Mouse (Mus musculus) forebrain, embryonic 10.5 days (tissue): ENCODE data around the gene Gprin2. TPM values are rescaled to one million over a fixed set of nuclear protein-coding genes. Genes with fewer than 3 reads are reported as not detected.

Experiments
- DNase-seq: peaks from one replicate; pipeline ENCODE4 v3.0.0-alpha.2; 2017; ENCODE audit warnings: low spot score; ENCODE audit errors: extremely low spot score
- H3K27ac ChIP-seq: fragments of 300-500 bp; sonication (generic); 2 replicates; pipeline ENCODE4 v1.5.1; 2016; ENCODE audit warnings: mild to moderate bottlenecking
- H3K27me3 ChIP-seq: fragments of 300-500 bp; sonication (generic); 2 replicates; pipeline ENCODE4 v1.6.1; 2016; ENCODE audit warnings: mild to moderate bottlenecking; ENCODE audit not compliant: poor library complexity, severe bottlenecking
- H3K36me3 ChIP-seq: fragments of 300-500 bp; sonication (generic); replicated peaks from 2 replicates; pipeline ENCODE4 v1.6.1; 2016; ENCODE audit warnings: mild to moderate bottlenecking, moderate library complexity
- H3K4me1 ChIP-seq: fragments of 300-500 bp; sonication (generic); 2 replicates; pipeline ENCODE4 v1.6.1; 2016
- H3K4me3 ChIP-seq: fragments of 300-500 bp; sonication (generic); 2 replicates; pipeline ENCODE4 v1.5.1; 2016; ENCODE audit warnings: mild to moderate bottlenecking, moderate library complexity
- H3K9me3 ChIP-seq: fragments of 300-500 bp; sonication (generic); 2 replicates; pipeline ENCODE4 v1.6.1; 2016; ENCODE audit warnings: mild to moderate bottlenecking, moderate library complexity
- WGBS: fragments of 180-500 bp; shearing (Covaris S2); methylation state at CpG from one replicate; pipeline ENCODE4 v1.1.7; 2016; 5-methylcytosine and 5-hydroxymethylcytosine counted together
- polyA plus RNA-seq: library from polyadenylated mRNA; unstranded; fragments of >200 nt; fragmentation: Nextera tagmentation; extraction: Ambion mirVana; gene quantifications from 2 replicates; pipeline ENCODE4 v1.2.1, GENCODE M21; 2016

Gprin2 gene
- polyA plus RNA-seq, 1 experiment from 2014 or later, result 0.33 TPM

DNA sequence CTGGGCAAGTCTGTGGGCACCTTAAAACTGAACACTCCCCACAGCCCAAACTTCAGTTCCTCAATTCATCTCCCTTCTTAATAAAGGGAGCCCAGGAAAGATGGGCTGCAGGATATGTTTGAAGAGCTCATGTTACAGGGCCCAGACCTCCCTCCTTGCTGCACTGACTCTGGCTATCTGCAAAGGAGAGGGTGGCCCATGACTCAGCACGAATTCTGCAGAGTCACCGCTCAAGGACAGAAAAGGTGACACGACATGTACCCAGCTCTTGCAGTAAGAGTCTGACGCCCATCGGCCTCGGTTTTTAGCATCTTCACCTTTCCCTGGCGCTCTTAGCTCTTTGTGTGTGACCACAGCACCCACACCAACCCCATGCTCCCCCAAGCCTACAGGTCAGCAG lies 11.1 kb downstream of the Gprin2 start:
- WGBS, result 80% methylated on average over 7 of the region's 7 CpGs
- H3K27ac ChIP-seq, result no peak overlapping the region
- no peaks in the 10 kb centered on the region for H3K36me3 ChIP-seq
- H3K4me3 ChIP-seq, result no peak overlapping the region
- H3K27me3 ChIP-seq, result no peaks in the 10 kb centered on the region; the same call in 1 of the 2 replicates
- H3K4me1 ChIP-seq, result no peaks in the 10 kb centered on the region
- no peaks in the 10 kb centered on the region for H3K9me3 ChIP-seq
- DNase-seq, result no peak

DNA sequence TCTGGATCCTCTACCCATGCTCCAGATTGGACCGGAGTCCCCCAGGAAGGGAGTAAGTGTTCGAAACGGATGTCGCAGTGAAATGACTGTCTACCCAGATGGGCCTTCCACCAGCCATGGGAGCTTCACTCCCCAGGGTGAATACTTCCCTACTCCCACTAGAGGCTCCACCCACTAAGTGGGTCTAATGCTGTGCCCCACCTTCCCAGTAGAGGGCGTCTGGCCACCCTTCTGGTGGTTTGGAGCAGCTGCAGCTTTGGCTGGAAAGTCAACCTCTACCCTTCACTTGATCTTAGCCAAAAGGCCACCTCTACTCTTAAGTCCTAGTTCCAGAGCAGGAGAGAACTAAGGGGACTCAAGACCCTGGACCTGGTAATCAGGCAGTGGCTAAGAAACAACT lies 12.8 kb downstream of the Gprin2 start:
- no peaks in the 10 kb centered on the region for H3K36me3 ChIP-seq
- no peak overlapping the region for H3K27ac ChIP-seq
- 59% methylated on average over 5 of the region's 5 CpGs for WGBS
- no peaks in the 10 kb centered on the region for H3K9me3 ChIP-seq
- no peak overlapping the region for H3K4me3 ChIP-seq
- H3K4me1 ChIP-seq, result no peaks in the 10 kb centered on the region
- no peak for DNase-seq
- H3K27me3 ChIP-seq, result no peaks in the 10 kb centered on the region

DNA sequence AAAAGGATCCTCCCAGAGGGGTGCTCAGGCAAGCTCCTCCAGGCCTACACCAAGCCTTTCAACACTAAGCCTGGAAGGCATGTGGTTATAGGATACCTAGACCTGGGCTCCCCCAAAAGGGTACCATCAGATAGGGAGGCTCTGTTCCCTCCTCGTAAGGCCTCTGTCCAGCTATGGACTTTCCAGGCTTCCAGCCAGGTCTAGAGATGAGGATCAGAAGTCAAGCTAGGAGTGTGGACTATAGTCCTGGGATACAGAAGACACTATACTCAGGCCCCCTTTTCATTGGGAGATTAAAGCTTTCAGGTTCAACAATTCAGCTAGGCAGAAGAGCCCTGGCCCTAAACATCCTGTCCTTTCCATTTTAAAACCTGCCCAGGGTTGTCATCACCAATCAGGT lies 18.4 kb downstream of the Gprin2 start:
- Histone ChIP-seq H3K36me3 (no peaks in the 10 kb centered on the region), H3K27me3 (no peaks in the 10 kb centered on the region), H3K27ac (no peak overlapping the region), H3K4me1 (no peaks in the 10 kb centered on the region), H3K9me3 (peaks cover 6% of the 10 kb centered on the region), H3K4me3 (no peak overlapping the region)
- WGBS, result 93% methylated on average over 1 of the region's 1 CpGs
- no peak for DNase-seq

DNA sequence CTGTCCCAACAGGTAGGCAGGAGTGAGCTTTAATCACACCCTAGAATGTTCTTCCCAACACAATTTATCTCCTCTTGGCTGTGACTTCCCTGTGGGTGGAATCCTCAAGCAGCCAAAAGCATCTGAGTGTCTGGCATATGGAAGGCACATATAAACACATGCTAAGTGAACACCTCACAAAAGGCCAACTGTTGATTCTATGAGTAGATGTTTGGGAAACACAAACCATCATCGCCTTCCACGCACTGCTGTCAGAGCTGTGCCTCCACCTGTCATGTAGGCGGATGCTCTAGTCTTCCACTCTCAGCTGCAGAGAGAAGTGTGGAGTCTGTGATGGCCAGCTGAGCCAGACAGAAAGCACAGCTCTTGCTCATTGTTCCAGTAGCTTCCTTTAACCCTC lies 22.1 kb downstream of the Gprin2 start:
- WGBS, result 87% methylated on average over 3 of the region's 3 CpGs

DNA sequence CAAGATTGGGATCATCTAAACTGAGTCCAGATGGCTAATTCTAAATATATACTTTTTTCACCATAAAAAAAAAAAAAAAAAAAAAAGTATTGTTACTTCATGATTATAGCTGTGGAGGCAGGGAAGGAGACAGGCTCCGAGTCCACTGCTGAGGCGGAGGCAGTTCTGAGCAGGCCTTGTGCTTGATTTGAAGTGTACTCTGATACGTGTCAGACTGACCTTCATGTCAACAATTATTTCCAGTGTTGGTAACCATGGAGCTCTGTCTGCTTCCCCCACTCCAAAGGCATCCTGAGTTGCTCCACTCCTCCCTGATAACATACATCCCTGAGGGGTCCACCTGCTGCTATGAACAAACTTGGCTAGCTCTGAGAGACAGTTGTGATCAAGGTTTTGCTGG lies 30.3 kb downstream of the Gprin2 start:
- no peak for DNase-seq
- Histone ChIP-seq H3K36me3 (no peaks in the 10 kb centered on the region), H3K9me3 (no peaks in the 10 kb centered on the region), H3K27ac (no peak overlapping the region), H3K4me1 (no peaks in the 10 kb centered on the region), H3K4me3 (no peak overlapping the region), H3K27me3 (no peaks in the 10 kb centered on the region)
- 90% methylated on average over 3 of the region's 3 CpGs for WGBS

More for the DNA sequence above, 22.1 kb downstream of the Gprin2 start:
- no peak for DNase-seq
- Histone ChIP-seq H3K27me3 (no peaks in the 10 kb centered on the region), H3K27ac (no peak overlapping the region), H3K36me3 (no peaks in the 10 kb centered on the region), H3K4me1 (no peaks in the 10 kb centered on the region), H3K4me3 (no peak overlapping the region), H3K9me3 (peaks cover 6% of the 10 kb centered on the region)

DNA sequence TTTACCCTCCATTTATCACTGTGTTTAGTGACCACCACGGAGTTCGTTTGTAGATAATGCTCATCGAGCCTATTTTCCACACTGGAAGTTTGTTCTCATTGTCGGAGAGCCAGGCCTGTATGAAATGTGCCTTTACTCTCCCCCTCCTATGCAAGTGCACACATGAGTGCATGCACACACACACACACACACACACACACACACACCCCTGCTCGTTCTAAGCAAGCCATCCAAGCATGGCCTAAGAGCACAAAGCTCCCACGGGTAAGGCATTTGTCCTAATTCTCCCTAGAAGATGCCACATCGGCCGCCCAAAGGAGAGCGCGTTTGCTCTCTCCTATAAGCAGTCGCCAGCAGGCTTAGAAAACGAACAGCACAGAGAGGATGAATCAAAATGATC lies 45.7 kb downstream of the Gprin2 start:
- Histone ChIP-seq H3K9me3 (no peaks in the 10 kb centered on the region), H3K27ac (no peak overlapping the region), H3K27me3 (peaks cover 15% of the 10 kb centered on the region), H3K4me1 (peaks cover 17% of the 10 kb centered on the region), H3K4me3 (no peak overlapping the region), H3K36me3 (no peaks in the 10 kb centered on the region)
- WGBS, result 69% methylated on average over 12 of the region's 12 CpGs
- DNase-seq, result no peak

DNA sequence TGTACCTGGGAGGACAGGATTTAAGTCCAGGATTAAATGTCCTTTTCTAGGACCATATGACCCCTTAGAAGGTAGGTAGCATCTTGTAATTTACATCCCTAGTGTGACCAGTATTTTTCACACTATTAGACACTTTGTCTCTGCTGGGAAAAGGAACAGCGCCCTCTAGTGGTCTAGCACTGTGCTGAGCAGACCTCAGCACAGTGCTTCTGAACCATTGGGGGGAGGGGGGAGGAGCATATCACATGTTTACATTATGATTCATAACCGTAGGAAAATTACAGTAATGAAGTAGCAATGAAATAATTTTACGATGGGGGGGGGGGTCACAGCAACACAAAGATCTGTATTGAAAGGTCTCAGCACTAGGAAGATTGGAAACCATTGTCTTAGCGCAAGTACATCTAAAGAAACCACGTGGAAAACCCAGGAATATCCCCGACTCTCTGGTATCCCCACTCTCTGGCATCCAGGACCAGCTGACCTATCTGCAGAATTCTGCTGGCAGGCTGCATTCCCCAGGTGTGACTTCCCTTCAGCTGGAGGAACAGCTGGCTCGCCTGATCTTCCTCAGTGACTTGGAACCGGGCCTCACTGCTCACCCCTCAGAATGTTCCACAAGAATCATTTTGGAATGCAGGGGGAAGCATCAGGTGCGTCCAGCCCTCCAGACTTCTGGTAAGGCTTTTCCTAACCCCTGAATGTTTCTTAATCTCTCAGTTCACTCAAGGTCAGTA lies 46.7 kb downstream of the Gprin2 start:
- Histone ChIP-seq H3K36me3 (no peaks in the 10 kb centered on the region), H3K4me1 (peaks cover 17% of the 10 kb centered on the region), H3K27me3 (peaks cover 15% of the 10 kb centered on the region), H3K27ac (no peak overlapping the region), H3K4me3 (no peak overlapping the region), H3K9me3 (no peaks in the 10 kb centered on the region)
- 65% methylated on average over 9 of the region's 9 CpGs for WGBS
- peak; percentile 61 for DNase-seq

DNA sequence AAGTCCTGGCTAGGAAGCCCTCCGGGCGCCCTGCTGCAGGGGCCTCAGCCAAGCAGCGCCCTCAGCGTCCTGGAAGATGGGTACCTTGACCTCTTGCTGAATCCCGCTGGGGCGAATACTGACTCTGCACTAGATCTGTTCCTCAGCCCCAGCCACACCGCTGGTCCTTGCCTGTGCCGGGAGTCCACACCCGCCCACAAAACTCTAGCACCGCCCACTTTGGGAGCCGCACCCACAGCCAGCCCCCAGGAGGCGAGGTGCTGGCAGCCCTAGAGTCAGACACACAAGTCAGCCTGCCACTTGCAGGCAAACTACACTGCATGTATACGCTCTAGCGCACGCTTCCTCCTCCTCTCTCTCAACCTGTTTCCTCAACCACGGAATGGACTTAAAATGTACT lies 49.1 kb downstream of the Gprin2 start, which contains the start of gene Npy4r:
Gene Npy4r (minus strand): TSS at position 148 of the 400 bp plus-strand sequence.
- 14% methylated on average over 16 of the region's 16 CpGs for WGBS

DNA sequence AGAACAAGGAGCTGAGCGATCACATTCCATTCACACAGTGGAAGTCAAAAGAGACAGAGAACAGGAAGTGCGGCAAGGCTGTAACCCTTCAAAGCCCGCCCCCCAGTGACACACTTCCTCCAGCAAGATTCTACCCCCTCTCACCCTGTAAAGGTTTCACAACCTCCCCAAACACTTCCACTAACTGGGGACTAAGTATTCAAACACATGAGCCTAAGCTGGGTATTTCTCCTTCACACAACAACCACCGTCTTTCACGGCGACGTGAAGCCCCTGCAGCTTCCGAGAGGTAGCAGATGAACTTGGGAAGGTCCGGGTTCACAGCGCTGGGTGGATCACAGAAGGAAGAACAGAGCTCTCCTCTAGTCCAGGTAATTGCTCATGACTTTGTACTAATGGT lies 58.5 kb downstream of the Gprin2 start:
- no peaks in the 10 kb centered on the region for H3K36me3 ChIP-seq
- H3K4me3 ChIP-seq, result no peak overlapping the region
- H3K27ac ChIP-seq, result no peak overlapping the region
- WGBS, result 91% methylated on average over 10 of the region's 10 CpGs
- H3K4me1 ChIP-seq, result 0 out of 2 replicates have a peak, but pooled peaks cover 6% of the 10 kb centered on the region
- H3K9me3 ChIP-seq, result no peaks in the 10 kb centered on the region
- DNase-seq, result no peak
- H3K27me3 ChIP-seq, result peaks cover 8% of the 10 kb centered on the region; the same call in 1 of the 2 replicates

More for the DNA sequence above, 49.1 kb downstream of the Gprin2 start, which contains the start of gene Npy4r:
- Histone ChIP-seq H3K4me3 (no peak within 1 kb of the TSS), H3K36me3 (no peaks in the 10 kb centered on the region), H3K27ac (no peak within 1 kb of the TSS), H3K27me3 (peaks cover 15% of the 10 kb centered on the region), H3K9me3 (no peaks in the 10 kb centered on the region), H3K4me1 (peaks cover 17% of the 10 kb centered on the region)
- no peak for DNase-seq

DNA sequence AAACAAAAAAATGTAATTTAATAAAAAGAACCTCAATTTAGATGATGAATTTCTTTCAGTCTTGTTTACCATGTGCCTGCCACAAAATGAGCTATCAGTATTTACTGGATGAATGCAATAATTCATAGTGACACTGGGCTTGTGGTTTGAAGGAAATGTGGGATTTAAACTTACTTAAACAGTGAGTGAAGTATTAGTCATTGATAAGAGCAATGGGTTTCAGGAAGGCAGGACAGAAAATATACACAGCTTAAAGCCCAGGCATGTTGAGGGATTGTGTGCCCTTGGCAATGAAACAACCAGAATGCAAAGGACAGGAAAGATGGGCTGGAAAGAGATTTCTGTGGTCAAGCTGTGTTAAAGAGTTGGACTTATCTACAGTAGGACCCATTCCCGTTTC lies 59.1 kb downstream of the Gprin2 start:
- no peak overlapping the region for H3K27ac ChIP-seq
- H3K9me3 ChIP-seq, result no peaks in the 10 kb centered on the region
- H3K36me3 ChIP-seq, result no peaks in the 10 kb centered on the region
- H3K27me3 ChIP-seq, result peaks cover 14% of the 10 kb centered on the region
- no peak overlapping the region for H3K4me3 ChIP-seq
- no peak for DNase-seq
- WGBS, result 87% methylated on average over 1 of the region's 1 CpGs
- 0 out of 2 replicates have a peak, but pooled peaks cover 6% of the 10 kb centered on the region for H3K4me1 ChIP-seq

DNA sequence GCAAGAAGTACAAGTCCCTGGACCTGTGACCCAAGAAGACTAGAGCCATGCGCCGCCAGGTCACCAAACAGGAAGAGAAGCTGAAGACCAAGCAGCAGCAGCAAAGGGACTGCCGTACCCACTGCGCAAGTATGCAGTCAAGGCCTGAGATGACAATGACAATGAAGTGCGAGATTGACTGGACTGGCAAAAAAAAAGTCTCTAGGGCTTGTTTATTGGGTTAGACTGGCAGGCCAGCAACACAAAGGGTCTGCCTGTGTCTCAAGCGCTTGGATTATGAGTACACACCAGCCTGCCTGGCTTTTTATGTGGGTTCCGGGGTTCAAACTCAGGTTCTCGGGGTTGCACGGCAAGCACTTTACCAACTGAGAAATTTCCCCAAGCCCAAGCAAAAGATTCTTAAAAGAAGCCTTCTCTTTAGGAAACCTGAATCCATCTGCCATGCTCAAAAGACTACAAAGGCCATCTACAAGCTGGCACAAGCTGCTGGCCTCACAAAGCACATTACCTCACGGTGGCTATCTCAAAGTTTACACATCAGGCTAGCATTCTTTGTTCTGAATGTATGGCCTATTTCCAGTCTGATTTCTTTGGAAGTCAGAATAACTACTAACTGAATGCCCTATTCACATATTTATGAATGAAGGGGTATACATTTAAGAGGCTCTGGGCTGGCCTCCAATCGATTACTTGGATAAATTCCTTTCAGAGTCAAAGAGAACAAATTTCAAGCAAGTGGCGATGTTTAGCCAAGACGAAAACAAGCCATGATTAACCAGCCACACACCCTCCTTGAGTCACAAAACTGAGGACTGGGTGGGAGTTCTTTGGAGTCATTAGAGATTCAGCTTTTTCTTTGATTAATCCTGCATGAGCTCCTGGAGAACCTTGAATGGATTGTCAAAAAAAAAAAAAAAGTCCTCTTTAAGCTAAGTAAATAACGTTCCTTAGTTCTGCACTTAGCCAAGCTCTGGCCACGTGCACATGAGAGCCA lies 61.5 kb downstream of the Gprin2 start:
- H3K9me3 ChIP-seq, result no peaks in the 10 kb centered on the region
- peaks cover 15% of the 10 kb centered on the region for H3K27me3 ChIP-seq
- no peak overlapping the region for H3K4me3 ChIP-seq
- DNase-seq, result peak; percentile 11
- no peak overlapping the region for H3K27ac ChIP-seq
- 0 out of 2 replicates have a peak, but pooled peaks cover 6% of the 10 kb centered on the region for H3K4me1 ChIP-seq
- WGBS, result 80% methylated on average over 15 of the region's 15 CpGs
- no peaks in the 10 kb centered on the region for H3K36me3 ChIP-seq
